Mouse (Mus musculus): ENCODE data around the gene Ireb2. TPM values are rescaled to one million over a fixed set of nuclear protein-coding genes. Genes with fewer than 3 reads are reported as not detected.
"Not testable (repeated sequence)": the region's sequence is repeated elsewhere in the genome, so short reads cannot be mapped to it uniquely, and the experiment has no call there.

Ireb2 gene
- total and polyA plus RNA-seq, 3 experiments: 13.8 to 26.4 (median 25.1) TPM

DNA sequence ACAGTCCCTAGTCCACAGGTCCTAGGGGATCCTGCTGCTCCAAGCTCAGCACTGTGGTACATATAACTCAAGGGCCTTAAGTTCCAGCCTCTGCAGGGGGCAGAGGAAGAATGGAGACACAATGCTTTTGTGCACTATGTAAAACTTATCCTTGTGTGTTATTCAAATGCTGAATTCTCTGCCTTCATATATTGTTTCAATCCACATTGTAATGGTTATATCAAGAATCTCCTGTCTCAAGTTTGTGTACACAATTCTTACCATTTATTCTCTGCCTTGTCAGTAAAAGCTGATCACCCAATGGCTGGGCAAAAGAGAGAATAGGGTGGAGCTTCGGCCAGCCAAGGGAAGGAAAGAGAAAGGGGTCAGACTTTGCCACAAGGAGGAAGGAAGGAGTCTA is 29.8 kb upstream of the Ireb2 start:
- TF ChIP-seq USF2 (IDR thresholded peaks at IDR 0.05; ENCODE audit: borderline replicate concordance in 1 of 2, insufficient read depth in 1 of 2, low read depth in 1 of 2, low read length in 2 of 2): no peak
- TF ChIP-seq TAL1 (IDR thresholded peaks at IDR 0.05; ENCODE audit: low read length): no peak
- TF ChIP-seq USF1 (IDR thresholded peaks at IDR 0.05; ENCODE audit: low read depth, low read length): no peak
- TF ChIP-seq RAD21 (IDR thresholded peaks at IDR 0.05; ENCODE audit: low read depth, low read length): no peak
- TF ChIP-seq MAFK (IDR thresholded peaks at IDR 0.05; ENCODE audit: borderline replicate concordance, low read depth, low read length): no peak
- no peak for TF ChIP-seq ELF1 (IDR thresholded peaks at IDR 0.05; ENCODE audit: low read depth, low read length)
- no peak for TF ChIP-seq MEF2A (IDR thresholded peaks at IDR 0.05; ENCODE audit: extremely low read depth, insufficient replicate concordance, low read depth, low read length, poor library complexity, severe bottlenecking)
- no peak for TF ChIP-seq MAX (IDR thresholded peaks at IDR 0.05; ENCODE audit: low read length)
- no peak for TF ChIP-seq GATA1 (IDR thresholded peaks at IDR 0.05; ENCODE audit: low read depth, low read length)
- no peak for TF ChIP-seq EP300 (IDR thresholded peaks at IDR 0.05; ENCODE audit: low read depth in 1 of 2, low read length in 2 of 2)
- no peak overlapping the region for H3K27ac ChIP-seq (ENCODE audit: control insufficient read depth, low read depth, low read length)
- no peaks in the 10 kb centered on the region for H3K36me3 ChIP-seq (ENCODE audit: control insufficient read depth in 1 of 2, insufficient read depth in 2 of 2, low read length in 2 of 2)
- 0 out of 4 replicates have a peak, but pooled peaks cover 0 to 3% of the 10 kb centered on the region in 2 experiments for H3K4me1 ChIP-seq (ENCODE audit: control insufficient read depth in 1 of 2, insufficient read depth in 2 of 2, low read length in 2 of 2)
- no peaks in the 10 kb centered on the region for H3K79me2 ChIP-seq (ENCODE audit: control insufficient read depth, insufficient read depth, low read length, poor library complexity)
- no peaks in the 10 kb centered on the region; a peak in 2 of 4 replicates for H3K27me3 ChIP-seq (ENCODE audit: control insufficient read depth in 1 of 2, insufficient read depth in 2 of 2, low read length in 2 of 2)
- H3K9ac ChIP-seq (ENCODE audit: control insufficient read depth, low read depth, low read length, poor library complexity, severe bottlenecking): no peak overlapping the region
- DNase-seq (ENCODE audit: low read depth, low spot score): no peak
- H3K9me3 ChIP-seq (replicated peaks; ENCODE audit: insufficient read depth, low read length): no peaks in the 10 kb centered on the region
- H3K4me3 ChIP-seq (ENCODE audit: control insufficient read depth in 1 of 2, insufficient read depth in 1 of 2, low read depth in 2 of 2, low read length in 2 of 2): no peak overlapping the region

- H3K79me2 ChIP-seq (ENCODE audit: control insufficient read depth, insufficient read depth, low read length, poor library complexity); H3K36me3 ChIP-seq (ENCODE audit: control insufficient read depth in 1 of 2, insufficient read depth in 2 of 2, low read length in 2 of 2); DNase-seq (ENCODE audit: low read depth, low spot score); H3K27me3 ChIP-seq (ENCODE audit: control insufficient read depth in 1 of 2, insufficient read depth in 2 of 2, low read length in 2 of 2); H3K27ac ChIP-seq (ENCODE audit: control insufficient read depth, low read depth, low read length); H3K4me3 ChIP-seq (ENCODE audit: control insufficient read depth in 1 of 2, insufficient read depth in 1 of 2, low read depth in 2 of 2, low read length in 2 of 2); H3K9ac ChIP-seq (ENCODE audit: control insufficient read depth, low read depth, low read length, poor library complexity, severe bottlenecking); H3K9me3 ChIP-seq (replicated peaks; ENCODE audit: insufficient read depth, low read length); H3K4me1 ChIP-seq (ENCODE audit: control insufficient read depth in 1 of 2, insufficient read depth in 2 of 2, low read length in 2 of 2): not testable (repeated sequence)
These were observed 27.5 kb upstream of the Ireb2 start for GRCm38 (mm10) chr9:54835951-54836717.

GRCm38 (mm10) chr9:54837835-54838234 is 25.8 kb upstream of the Ireb2 start:
- peaks cover 0 to 2% of the 10 kb centered on the region in 2 experiments; a peak in 3 of 4 replicates for H3K27me3 ChIP-seq (ENCODE audit: control insufficient read depth in 1 of 2, insufficient read depth in 2 of 2, low read length in 2 of 2)
- H3K4me1 ChIP-seq (ENCODE audit: control insufficient read depth in 1 of 2, insufficient read depth in 2 of 2, low read length in 2 of 2): 0 out of 4 replicates have a peak, but pooled peaks cover 0 to 3% of the 10 kb centered on the region in 2 experiments
- H3K4me3 ChIP-seq (ENCODE audit: control insufficient read depth in 1 of 2, insufficient read depth in 1 of 2, low read depth in 2 of 2, low read length in 2 of 2): no peak overlapping the region
- TF ChIP-seq NRF1 (IDR thresholded peaks at IDR 0.05; ENCODE audit: insufficient read depth, low read depth, low read length, poor library complexity, severe bottlenecking): no peak
- no peak for TF ChIP-seq JUND (IDR thresholded peaks at IDR 0.05; ENCODE audit: low read depth, low read length)
- no peak for TF ChIP-seq ZKSCAN1 (IDR thresholded peaks at IDR 0.05; ENCODE audit: low read depth, low read length)
- TF ChIP-seq CHD1 (IDR thresholded peaks at IDR 0.05; ENCODE audit: low read depth, low read length): no peak
- no peak for TF ChIP-seq ETS1 (IDR thresholded peaks at IDR 0.05; ENCODE audit: low read depth, low read length)
- TF ChIP-seq MYC (IDR thresholded peaks at IDR 0.05; ENCODE audit: low read depth, low read length): no peak
- H3K36me3 ChIP-seq (ENCODE audit: control insufficient read depth in 1 of 2, insufficient read depth in 2 of 2, low read length in 2 of 2): no peaks in the 10 kb centered on the region
- no peak for DNase-seq (ENCODE audit: low read depth, low spot score)
- no peak overlapping the region for H3K27ac ChIP-seq (ENCODE audit: control insufficient read depth, low read depth, low read length)
- H3K79me2 ChIP-seq (ENCODE audit: control insufficient read depth, insufficient read depth, low read length, poor library complexity): no peaks in the 10 kb centered on the region
- H3K9ac ChIP-seq (ENCODE audit: control insufficient read depth, low read depth, low read length, poor library complexity, severe bottlenecking): no peak overlapping the region
- H3K9me3 ChIP-seq (replicated peaks; ENCODE audit: insufficient read depth, low read length): no peaks in the 10 kb centered on the region

Measured in MEL (cell line).